Mouse (Mus musculus) left cerebral cortex, postnatal 10 days (tissue): ENCODE results near the gene Atxn7l3. TPM values are rescaled to one million over a fixed set of nuclear protein-coding genes. Genes with fewer than 3 reads are reported as not detected.
"Not testable (repeated sequence)": the region's sequence is repeated elsewhere in the genome, so short reads cannot be mapped to it uniquely, and the experiment has no call there.

Source experiments
- DNase-seq, 2 experiments: peaks; one replicate each; pipeline ENCODE4 v3.0.0; 2021 to 2022; ENCODE audit warnings: low spot score in 2 of 2, mixed read lengths in 1 of 2; ENCODE audit errors: extremely low spot score in 1 of 2
- intact Hi-C: fragments of 180-260 bp; cut with DNase I; formaldehyde crosslinking; loops from one replicate; pipeline ENCODE4 v1.15.1; 2025
- total RNA-seq, 2 experiments: library from RNA; stranded (reverse); gene quantifications; 2 replicates each; pipeline ENCODE4 v1.2.3; 2021

The Atxn7l3 gene
- total RNA-seq, 2 experiments from 2014 or later = 187 TPM

- intact Hi-C loops, DNase-seq: not testable (repeated sequence)
Measured at GRCm38 (mm10) chr11:102280267-102280666, 16.2 kb downstream of the Atxn7l3 start.

- DNase-seq = no peak
- intact Hi-C loops = no loop called here
Measured at GRCm38 (mm10) chr11:102279595-102279994, 16.8 kb downstream of the Atxn7l3 start.

GRCm38 (mm10) chr11:102277754-102278153 lies 18.7 kb downstream of the Atxn7l3 start:
- DNase-seq = no peak
- intact Hi-C loops = no loop called here

GRCm38 (mm10) chr11:102276411-102276915 lies 20.0 kb downstream of the Atxn7l3 start:
- intact Hi-C loops = no loop called here
- peak in 1 of 2 experiments; percentile 56 for DNase-seq

GRCm38 (mm10) chr11:102268520-102269244 lies 27.7 kb downstream of the Atxn7l3 start, which contains the start of gene Asb16:
Gene Asb16, plus strand, starts transcription at chr11:102268743.
- intact Hi-C loops = loop anchor here (5.0 kb wide), 2 partner anchors 111 to 161 kb away; partner anchors contain the start of genes Pyy and Tmem101
- DNase-seq = no peak

GRCm38 (mm10) chr11:102267480-102267879 lies 29.0 kb downstream of the Atxn7l3 start:
- intact Hi-C loops = loop anchor here (5.0 kb wide), 2 partner anchors 110 to 160 kb away; partner anchors contain the start of genes Pyy and Tmem101
- peak; percentile 60 to 84 for DNase-seq

GRCm38 (mm10) chr11:102266631-102267355 lies 29.6 kb downstream of the Atxn7l3 start:
- intact Hi-C loops = loop anchor here (5.0 kb wide), 2 partner anchors 109 to 159 kb away; partner anchors contain the start of genes Pyy and Tmem101
- no peak for DNase-seq

GRCm38 (mm10) chr11:102265816-102266215 lies 30.6 kb downstream of the Atxn7l3 start:
- intact Hi-C loops = loop anchor here (5.0 kb wide), 2 partner anchors 109 to 159 kb away; partner anchors contain the start of genes Pyy and Tmem101
- DNase-seq = no peak

- intact Hi-C loops = no loop called here
- no peak for DNase-seq
Measured at GRCm38 (mm10) chr11:102263211-102263610, 33.2 kb downstream of the Atxn7l3 start.

GRCm38 (mm10) chr11:102258521-102258920 lies 37.9 kb downstream of the Atxn7l3 start:
- intact Hi-C loops = no loop called here
- no peak for DNase-seq

- no peak for DNase-seq
- intact Hi-C loops = no loop called here
Measured at GRCm38 (mm10) chr11:102258095-102258494, 38.3 kb downstream of the Atxn7l3 start.

GRCm38 (mm10) chr11:102257514-102257913 lies 38.9 kb downstream of the Atxn7l3 start:
- intact Hi-C loops = no loop called here
- peak in 1 of 2 experiments; percentile 40 for DNase-seq

- intact Hi-C loops = no loop called here
- DNase-seq = no peak
Measured at GRCm38 (mm10) chr11:102249351-102250090, 46.9 kb downstream of the Atxn7l3 start.

- peak; percentile 88 to 92 for DNase-seq
- intact Hi-C loops = no loop called here
Measured at GRCm38 (mm10) chr11:102248630-102249230, 47.7 kb downstream of the Atxn7l3 start, which contains the start of gene BC030867. Gene BC030867, plus strand, starts transcription at chr11:102248882.

- intact Hi-C loops = no loop called here
- DNase-seq = no peak
Measured at GRCm38 (mm10) chr11:102246871-102247270, 49.6 kb downstream of the Atxn7l3 start.

GRCm38 (mm10) chr11:102246273-102246635 lies 50.2 kb downstream of the Atxn7l3 start:
- no peak for DNase-seq
- intact Hi-C loops = no loop called here

- no peak for DNase-seq
- intact Hi-C loops = no loop called here
Measured at GRCm38 (mm10) chr11:102245581-102246272, 50.7 kb downstream of the Atxn7l3 start.

- peak; percentile 72 to 87 for DNase-seq
- intact Hi-C loops = no loop called here
Measured at GRCm38 (mm10) chr11:102244926-102245449, 51.4 kb downstream of the Atxn7l3 start.
